Mouse (Mus musculus): ENCODE measurements around the gene Ces1h.

GRCm38 (mm10) chr8:93325123-93325522 lies 54.4 kb downstream of the Ces1h start:
- no peak for TF ChIP-seq CTCF (IDR thresholded peaks at IDR 0.05)
- no peak for TF ChIP-seq POLR2A (IDR thresholded peaks at IDR 0.05; ENCODE audit: insufficient read depth, low read depth, low read length)
